Mouse (Mus musculus) spleen, adult 2 months (tissue): ENCODE results near the gene Fubp1.

Source experiments
- CTCF ChIP-seq: fragments of 200-500 bp; IDR thresholded peaks from 2 replicates; pipeline ENCODE4 v1.5.1; 2011; ENCODE audit warnings: mild to moderate bottlenecking, inconsistent platforms; ENCODE audit not compliant: insufficient read depth, insufficient read length, insufficient replicate concordance; ENCODE audit errors: extremely low read depth
- POLR2A ChIP-seq: fragments of 200-500 bp; IDR thresholded peaks from 2 replicates; pipeline ENCODE4 v1.6.1; 2011; ENCODE audit warnings: low read depth, low read length, inconsistent platforms

GRCm38 (mm10) chr3:152224918-152225317 is 14.7 kb downstream of the Fubp1 start:
- TF ChIP-seq CTCF (no peak), POLR2A (no peak)
